In genomic region chr12:100899111-100899640, GRCm38 (mm10) we compare ENCODE assay signal across 8 mouse cellular contexts. TPM values are rescaled to one million over a fixed set of nuclear protein-coding genes. Genes with fewer than 3 reads are reported as not detected.
DNase-seq lines count a peak whose midpoint lies in the region; ATAC-seq and TF ChIP-seq lines count a peak whose summit lies in the region.

No protein-coding gene starts in this region.

- under 1% methylated on average over 30 of the region's 30 CpGs for WGBS in heart, embryonic 12.5 days
- under 1% methylated on average over 30 of the region's 30 CpGs for WGBS in cerebellum, adult 2 months
- under 1% methylated on average over 30 of the region's 30 CpGs for WGBS in limb, embryonic 13.5 days
- under 1% methylated on average over 30 of the region's 30 CpGs for WGBS in neural tube, embryonic 12.5 days

- DNase-seq in heart, postnatal 25 days (ENCODE audit: low spot score): no peak
- peak; percentile 62 for DNase-seq in CD4-positive helper T cell, adult 2 months (ENCODE audit: low read depth, low spot score)
- DNase-seq in cerebellum, adult 2 months: peak; percentile 88 to 89
- peak; percentile 52 to 53 for DNase-seq in frontal cortex, postnatal 36 days (ENCODE audit: low spot score in 2 of 2)
- DNase-seq in gastrocnemius, postnatal 14 days: no peak

- H3K27ac ChIP-seq in heart, embryonic 12.5 days (ENCODE audit: poor library complexity, severe bottlenecking): no peak overlapping the region
- peak overlapping the region; percentile 68 for H3K27ac ChIP-seq in cerebellum, adult 2 months (ENCODE audit: insufficient read depth, low read length)
- H3K27ac ChIP-seq in limb, embryonic 13.5 days: no peak overlapping the region
- H3K27ac ChIP-seq in neural tube, embryonic 12.5 days: no peak overlapping the region

- TF ChIP-seq POLR2A in cerebellum, adult 2 months (IDR thresholded peaks at IDR 0.05; ENCODE audit: borderline replicate concordance, insufficient read depth, low read length): peak; percentile 74; the same call in 1 of the 2 replicates

- peaks cover 15% of the 10 kb centered on the region for H3K4me1 ChIP-seq in heart, embryonic 12.5 days (replicated peaks)
- peaks cover 7% of the 10 kb centered on the region; the same call in 1 of the 2 replicates for H3K4me1 ChIP-seq in cerebellum, adult 2 months (ENCODE audit: control insufficient read depth, insufficient read depth, low read length)
- H3K4me1 ChIP-seq in limb, embryonic 13.5 days: peaks cover 20% of the 10 kb centered on the region
- peaks cover 26% of the 10 kb centered on the region for H3K4me1 ChIP-seq in neural tube, embryonic 12.5 days

- intact Hi-C loops in heart, postnatal 25 days (cut with DNase I): no loop called here
- intact Hi-C loops in gastrocnemius, postnatal 14 days (cut with DNase I; ENCODE audit: low total_unique reads): no loop called here

- H3K36me3 ChIP-seq in heart, embryonic 12.5 days: no peaks in the 10 kb centered on the region
- H3K36me3 ChIP-seq in limb, embryonic 13.5 days: no peaks in the 10 kb centered on the region
- no peaks in the 10 kb centered on the region for H3K36me3 ChIP-seq in neural tube, embryonic 12.5 days

- ATAC-seq in heart, embryonic 12.5 days (ENCODE audit: insufficient number of reproducible peaks, low FRiP score): peak; percentile 36; the same call in 1 of the 2 replicates
- ATAC-seq in limb, embryonic 13.5 days (ENCODE audit: low FRiP score, low read depth): peak; percentile 36; the same call in 1 of the 2 replicates
- ATAC-seq in neural tube, embryonic 12.5 days (ENCODE audit: low FRiP score, low read depth): no peak; the same call in 1 of the 2 replicates

- H3K9me3 ChIP-seq in heart, embryonic 12.5 days (replicated peaks): no peaks in the 10 kb centered on the region
- H3K9me3 ChIP-seq in limb, embryonic 13.5 days: no peaks in the 10 kb centered on the region
- no peaks in the 10 kb centered on the region for H3K9me3 ChIP-seq in neural tube, embryonic 12.5 days

- no peak for TF ChIP-seq CTCF in cerebellum, adult 2 months (IDR thresholded peaks at IDR 0.05; ENCODE audit: borderline replicate concordance, insufficient read depth, low read depth, low read length)

- peak overlapping the region; percentile 40 for H3K4me3 ChIP-seq in heart, embryonic 12.5 days
- peak overlapping the region; percentile 72 for H3K4me3 ChIP-seq in cerebellum, adult 2 months (replicated peaks; ENCODE audit: insufficient read depth, low read depth, low read length)
- H3K4me3 ChIP-seq in limb, embryonic 13.5 days: peak overlapping the region; percentile 38
- H3K4me3 ChIP-seq in neural tube, embryonic 12.5 days: peak overlapping the region; percentile 35

- peak overlapping the region; percentile 73 for H3K4me2 ChIP-seq in heart, embryonic 12.5 days
- peak overlapping the region; percentile 72 for H3K4me2 ChIP-seq in limb, embryonic 13.5 days (replicated peaks)
- peak overlapping the region; percentile 72 for H3K4me2 ChIP-seq in neural tube, embryonic 12.5 days (replicated peaks)

- peaks cover 81% of the 10 kb centered on the region for H3K27me3 ChIP-seq in heart, embryonic 12.5 days (replicated peaks)
- no peaks in the 10 kb centered on the region for H3K27me3 ChIP-seq in cerebellum, adult 2 months (ENCODE audit: control insufficient read depth, insufficient read depth, low read length)
- H3K27me3 ChIP-seq in limb, embryonic 13.5 days: peaks cover 77% of the 10 kb centered on the region
- peaks cover 31% of the 10 kb centered on the region for H3K27me3 ChIP-seq in neural tube, embryonic 12.5 days (replicated peaks)

- peak overlapping the region; percentile 33; the same call in 1 of the 2 replicates for H3K9ac ChIP-seq in heart, embryonic 12.5 days
- 0 out of 2 replicates have a peak overlapping the region, but pooled peaks have one; percentile 54 for H3K9ac ChIP-seq in limb, embryonic 13.5 days
- peak overlapping the region; percentile 53; the same call in 1 of the 2 replicates for H3K9ac ChIP-seq in neural tube, embryonic 12.5 days

RNA-seq across cellular contexts. Expression of gene Gpr68, which starts 8.8 kb away (rescaled TPM):
- polyA plus RNA-seq in heart, embryonic 12.5 days (2016; fragmentation: Nextera tagmentation; extraction: Ambion mirVana): 4.4 and 6.2 TPM in 2 replicates
- total RNA-seq in heart, postnatal 25 days (2021): under 1 TPM; 0.23 to 0.92 TPM
- polyA plus RNA-seq in cerebellum, adult 2 months (2012; rRNA removed): 24.2 and 24.7 TPM in 2 replicates
- polyA plus RNA-seq in limb, embryonic 13.5 days (2015; fragmentation: Nextera tagmentation; extraction: Ambion mirVana): 0.25 and 0.29 TPM in 2 replicates
- polyA plus RNA-seq in neural tube, embryonic 12.5 days (2016; fragmentation: Nextera tagmentation; extraction: Ambion mirVana): 0.69 and 0.79 TPM in 2 replicates
- under 1 TPM in 1 of 2 experiments, not detected in 1; 0.18 TPM for total RNA-seq in gastrocnemius, postnatal 14 days (2021)

Comparison
In these comparisons a context has a peak if more than half of its experiments do, and no peak if none do; other contexts are left out.
1. DNase-seq: peak in CD4-positive helper T cell, adult 2 months (single experiment), cerebellum, adult 2 months (2 of 2) and frontal cortex, postnatal 36 days (2 of 2); none in heart, postnatal 25 days (single experiment) and gastrocnemius, postnatal 14 days (single experiment).
2. Peak in every context shown above with its lines, with median percentiles within 50 percentile points of each other: H3K4me2 ChIP-seq, H3K4me3 ChIP-seq and H3K9ac ChIP-seq.